Mouse (Mus musculus): ENCODE results near the gene Insl5.

Insl5 gene

DNA sequence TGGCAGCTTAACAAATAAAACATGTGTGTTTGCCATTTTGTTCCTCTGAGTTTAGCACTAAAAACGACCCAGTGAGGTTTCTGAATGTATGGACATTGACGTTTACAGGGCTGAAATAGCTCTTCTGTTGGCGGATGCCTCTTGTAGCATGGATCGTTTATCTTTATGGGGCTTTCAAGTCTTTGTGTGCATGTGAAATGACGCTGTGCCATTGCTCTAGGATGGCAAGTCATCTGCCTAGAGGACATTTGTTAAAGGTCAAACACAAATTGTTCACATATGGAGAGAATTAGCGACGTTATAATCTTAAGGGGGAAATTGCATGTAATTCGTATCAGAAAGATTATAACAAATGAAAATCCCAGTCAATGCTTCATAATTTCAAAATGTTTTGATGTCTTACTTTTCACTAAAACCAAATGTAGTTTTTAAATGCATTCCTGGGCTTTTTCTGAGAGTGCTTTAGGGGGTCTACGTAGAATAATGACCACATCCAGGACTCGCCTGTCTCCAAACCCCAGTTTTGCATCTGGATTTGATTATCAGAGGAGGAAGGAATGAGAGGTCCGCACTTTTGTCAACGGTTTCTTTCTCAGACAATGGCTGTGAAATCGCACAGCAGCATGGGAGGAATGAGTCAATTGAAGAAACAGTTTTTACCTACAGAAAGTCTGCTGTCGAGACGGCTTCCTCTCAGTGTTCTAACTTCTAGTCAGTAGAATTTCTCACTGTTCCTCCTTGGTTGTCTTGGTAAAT is 21.3 kb downstream of the Insl5 start:
- Histone ChIP-seq H3K27me3 (ENCODE audit: insufficient read depth, low read length) (no peaks in the 10 kb centered on the region), H3K9me3 (ENCODE audit: low read length) (no peaks in the 10 kb centered on the region), H3K36me3 (ENCODE audit: insufficient read depth, low read length) (no peaks in the 10 kb centered on the region), H3K4me1 (replicated peaks; ENCODE audit: low read depth, low read length) (no peaks in the 10 kb centered on the region), H3K4me3 (replicated peaks; ENCODE audit: low read length) (no peak overlapping the region)
- TF ChIP-seq CTCF (conservative IDR thresholded peaks at IDR 0.05; ENCODE audit: low read length) (no peak), POU5F1 (IDR thresholded peaks at IDR 0.05; ENCODE audit: borderline replicate concordance, low read length) (no peak), NANOG (IDR thresholded peaks at IDR 0.05; ENCODE audit: borderline replicate concordance, low read length) (no peak)

DNA sequence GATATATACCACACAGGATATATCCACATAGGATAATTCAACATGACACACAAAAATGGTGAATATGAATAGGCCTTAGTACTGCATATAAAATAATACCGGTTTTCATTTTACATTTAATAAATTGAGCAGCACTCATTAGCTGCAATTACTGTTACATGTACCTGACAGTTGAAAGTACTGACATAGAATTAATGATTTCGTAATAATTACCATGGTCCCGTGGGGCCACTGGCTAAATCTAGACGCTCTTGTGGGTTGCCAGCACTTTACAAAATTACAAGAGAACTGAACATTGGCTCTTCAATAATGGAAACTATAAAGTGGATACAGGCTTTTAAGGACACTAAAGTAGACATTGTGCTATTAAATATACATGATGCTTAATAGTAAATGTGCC is 22.0 kb downstream of the Insl5 start:
- H3K9me3 ChIP-seq (ENCODE audit: low read length): no peaks in the 10 kb centered on the region
- TF ChIP-seq POU5F1 (IDR thresholded peaks at IDR 0.05; ENCODE audit: borderline replicate concordance, low read length) (no peak), CTCF (conservative IDR thresholded peaks at IDR 0.05; ENCODE audit: low read length) (no peak), NANOG (IDR thresholded peaks at IDR 0.05; ENCODE audit: borderline replicate concordance, low read length) (no peak)
- H3K36me3 ChIP-seq (ENCODE audit: insufficient read depth, low read length): no peaks in the 10 kb centered on the region
- H3K4me1 ChIP-seq (replicated peaks; ENCODE audit: low read depth, low read length): no peaks in the 10 kb centered on the region
- H3K4me3 ChIP-seq (replicated peaks; ENCODE audit: low read length): no peak overlapping the region
- no peaks in the 10 kb centered on the region for H3K27me3 ChIP-seq (ENCODE audit: insufficient read depth, low read length)

DNA sequence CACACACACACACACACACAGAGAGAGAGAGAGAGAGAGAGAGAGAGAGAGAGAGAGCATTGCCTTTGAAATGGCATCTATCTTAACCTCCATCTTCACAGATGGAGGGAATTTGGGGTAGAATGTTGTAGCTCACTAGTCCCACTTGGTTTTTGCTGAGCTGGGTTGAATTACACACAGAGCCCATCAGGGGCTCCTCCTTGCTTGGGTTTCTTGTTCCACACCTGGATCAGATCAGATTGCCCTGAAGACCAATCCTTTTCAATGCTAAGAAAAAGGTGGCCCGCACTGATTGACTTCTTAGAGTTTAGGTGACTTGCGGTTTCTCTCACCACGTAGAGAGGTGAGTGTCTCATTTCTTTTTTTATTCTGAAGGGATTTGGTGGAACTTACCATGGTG is 35.0 kb downstream of the Insl5 start:
- Histone ChIP-seq H3K27me3 (ENCODE audit: insufficient read depth, low read length) (no peaks in the 10 kb centered on the region), H3K36me3 (ENCODE audit: insufficient read depth, low read length) (no peaks in the 10 kb centered on the region), H3K4me1 (replicated peaks; ENCODE audit: low read depth, low read length) (no peaks in the 10 kb centered on the region), H3K4me3 (replicated peaks; ENCODE audit: low read length) (no peak overlapping the region), H3K9me3 (ENCODE audit: low read length) (no peaks in the 10 kb centered on the region)
- TF ChIP-seq NANOG (IDR thresholded peaks at IDR 0.05; ENCODE audit: borderline replicate concordance, low read length): no peak
- TF ChIP-seq CTCF (conservative IDR thresholded peaks at IDR 0.05; ENCODE audit: low read length): no peak
- TF ChIP-seq POU5F1 (IDR thresholded peaks at IDR 0.05; ENCODE audit: borderline replicate concordance, low read length): no peak

DNA sequence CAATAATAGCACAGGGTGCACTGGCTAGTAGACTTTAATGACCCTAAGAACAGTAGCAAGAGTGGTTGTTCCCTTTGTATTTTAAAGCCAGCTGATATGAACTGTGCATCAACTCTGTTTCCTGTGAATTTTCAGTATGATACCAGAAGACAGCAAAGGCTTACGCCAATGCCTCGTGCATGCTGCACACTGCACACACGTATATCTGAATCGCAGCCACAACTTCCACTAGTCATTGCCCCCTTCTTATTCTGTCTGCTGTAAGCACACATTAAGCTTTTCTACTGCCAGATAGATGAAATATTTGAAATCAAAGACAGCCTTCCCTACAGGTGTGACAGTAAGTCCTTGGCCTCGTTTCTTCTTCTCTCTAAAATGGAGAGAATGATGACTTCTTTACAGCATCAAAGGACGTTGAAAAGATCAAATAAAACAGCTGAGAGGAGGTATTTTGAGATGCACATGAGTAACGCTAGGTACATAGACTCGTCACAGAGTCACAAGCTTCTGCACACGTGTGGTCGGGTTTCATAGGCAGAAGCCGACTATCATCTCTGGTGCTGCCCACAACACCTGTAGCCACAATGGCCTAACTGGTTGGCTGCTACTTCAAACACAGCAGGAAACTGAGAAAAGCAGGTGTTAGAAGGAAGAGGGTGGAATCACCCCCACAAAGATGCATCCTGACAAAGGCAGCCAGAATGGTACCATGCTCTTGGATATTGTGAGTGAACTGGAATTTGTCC is 35.9 kb downstream of the Insl5 start:
- H3K27me3 ChIP-seq (ENCODE audit: insufficient read depth, low read length): no peaks in the 10 kb centered on the region
- H3K9me3 ChIP-seq (ENCODE audit: low read length): no peaks in the 10 kb centered on the region
- no peaks in the 10 kb centered on the region for H3K36me3 ChIP-seq (ENCODE audit: insufficient read depth, low read length)
- TF ChIP-seq POU5F1 (IDR thresholded peaks at IDR 0.05; ENCODE audit: borderline replicate concordance, low read length) (no peak), NANOG (IDR thresholded peaks at IDR 0.05; ENCODE audit: borderline replicate concordance, low read length) (no peak), CTCF (conservative IDR thresholded peaks at IDR 0.05; ENCODE audit: low read length) (no peak)
- H3K4me1 ChIP-seq (replicated peaks; ENCODE audit: low read depth, low read length): no peaks in the 10 kb centered on the region
- no peak overlapping the region for H3K4me3 ChIP-seq (replicated peaks; ENCODE audit: low read length)

DNA sequence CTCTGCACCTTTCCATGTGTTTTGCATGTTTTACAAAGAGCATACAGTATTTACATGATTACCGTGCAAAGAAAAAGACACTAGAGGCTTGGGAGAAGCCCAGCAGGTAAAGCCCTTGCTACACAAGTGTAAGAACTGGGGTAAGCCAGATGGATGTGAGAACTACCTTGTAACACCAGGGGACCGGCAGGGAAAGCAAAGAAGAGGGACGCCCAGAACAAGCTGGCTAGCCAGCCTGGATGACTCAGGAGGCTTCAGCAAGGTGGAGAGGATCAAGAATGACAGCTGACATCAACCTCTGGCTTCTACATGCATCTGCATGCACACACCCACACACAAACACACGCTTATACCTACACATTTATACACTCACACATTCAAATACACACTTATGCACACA is 36.6 kb downstream of the Insl5 start:
- TF ChIP-seq NANOG (IDR thresholded peaks at IDR 0.05; ENCODE audit: borderline replicate concordance, low read length) (no peak), CTCF (conservative IDR thresholded peaks at IDR 0.05; ENCODE audit: low read length) (no peak), POU5F1 (IDR thresholded peaks at IDR 0.05; ENCODE audit: borderline replicate concordance, low read length) (no peak)
- Histone ChIP-seq H3K4me1 (replicated peaks; ENCODE audit: low read depth, low read length) (peaks cover 5% of the 10 kb centered on the region), H3K4me3 (replicated peaks; ENCODE audit: low read length) (no peak overlapping the region), H3K27me3 (ENCODE audit: insufficient read depth, low read length) (no peaks in the 10 kb centered on the region), H3K36me3 (ENCODE audit: insufficient read depth, low read length) (no peaks in the 10 kb centered on the region), H3K9me3 (ENCODE audit: low read length) (no peaks in the 10 kb centered on the region)

DNA sequence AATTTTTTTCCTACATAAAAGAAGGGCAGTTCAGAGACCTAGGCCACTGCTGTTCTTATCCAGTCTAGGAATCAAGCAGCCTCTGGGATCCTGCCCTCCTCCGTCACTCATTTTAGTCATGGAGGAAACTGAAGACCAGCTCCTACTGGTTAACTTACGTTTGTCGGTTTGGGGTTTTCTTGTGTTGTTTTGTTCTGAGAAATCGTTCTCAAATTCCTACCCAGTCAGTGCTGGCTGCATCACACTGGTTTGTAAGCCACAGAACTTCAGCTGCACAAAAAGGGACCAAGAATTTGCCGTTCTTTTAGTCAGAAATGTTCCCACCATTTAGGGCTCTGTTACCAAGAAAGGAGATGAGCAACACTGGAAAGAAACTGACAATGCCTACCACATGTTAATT is 37.3 kb downstream of the Insl5 start:
- Histone ChIP-seq H3K36me3 (ENCODE audit: insufficient read depth, low read length) (no peaks in the 10 kb centered on the region), H3K9me3 (ENCODE audit: low read length) (no peaks in the 10 kb centered on the region), H3K4me1 (replicated peaks; ENCODE audit: low read depth, low read length) (peaks cover 7% of the 10 kb centered on the region), H3K27me3 (ENCODE audit: insufficient read depth, low read length) (peaks cover 2% of the 10 kb centered on the region), H3K4me3 (replicated peaks; ENCODE audit: low read length) (no peak overlapping the region)
- no peak for TF ChIP-seq NANOG (IDR thresholded peaks at IDR 0.05; ENCODE audit: borderline replicate concordance, low read length)
- no peak for TF ChIP-seq POU5F1 (IDR thresholded peaks at IDR 0.05; ENCODE audit: borderline replicate concordance, low read length)
- TF ChIP-seq CTCF (conservative IDR thresholded peaks at IDR 0.05; ENCODE audit: low read length): no peak

DNA sequence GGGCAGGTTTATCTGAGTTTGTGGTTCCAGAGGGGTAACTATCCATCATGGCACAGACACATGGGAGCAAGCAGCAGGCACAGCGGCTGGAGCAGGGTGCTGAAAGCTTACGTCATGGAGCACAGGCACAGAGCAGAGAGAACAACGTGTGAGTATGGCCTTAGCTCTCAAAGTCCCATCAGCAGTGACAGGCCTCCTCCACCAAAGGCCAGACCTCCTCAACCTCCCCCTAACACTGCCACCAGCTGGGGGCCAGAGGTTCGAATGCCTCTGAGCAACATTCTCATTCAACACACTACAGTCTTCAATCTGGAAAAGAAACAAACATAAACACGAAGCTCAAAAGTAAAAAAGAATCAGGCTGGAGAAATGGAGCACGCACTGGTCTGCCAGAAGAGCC is 38.1 kb downstream of the Insl5 start:
- TF ChIP-seq POU5F1 (IDR thresholded peaks at IDR 0.05; ENCODE audit: borderline replicate concordance, low read length) (no peak), CTCF (conservative IDR thresholded peaks at IDR 0.05; ENCODE audit: low read length) (no peak), NANOG (IDR thresholded peaks at IDR 0.05; ENCODE audit: borderline replicate concordance, low read length) (no peak)
- Histone ChIP-seq H3K9me3 (ENCODE audit: low read length) (no peaks in the 10 kb centered on the region), H3K4me3 (replicated peaks; ENCODE audit: low read length) (no peak overlapping the region), H3K27me3 (ENCODE audit: insufficient read depth, low read length) (peaks cover 11% of the 10 kb centered on the region), H3K36me3 (ENCODE audit: insufficient read depth, low read length) (no peaks in the 10 kb centered on the region), H3K4me1 (replicated peaks; ENCODE audit: low read depth, low read length) (peaks cover 7% of the 10 kb centered on the region)

DNA sequence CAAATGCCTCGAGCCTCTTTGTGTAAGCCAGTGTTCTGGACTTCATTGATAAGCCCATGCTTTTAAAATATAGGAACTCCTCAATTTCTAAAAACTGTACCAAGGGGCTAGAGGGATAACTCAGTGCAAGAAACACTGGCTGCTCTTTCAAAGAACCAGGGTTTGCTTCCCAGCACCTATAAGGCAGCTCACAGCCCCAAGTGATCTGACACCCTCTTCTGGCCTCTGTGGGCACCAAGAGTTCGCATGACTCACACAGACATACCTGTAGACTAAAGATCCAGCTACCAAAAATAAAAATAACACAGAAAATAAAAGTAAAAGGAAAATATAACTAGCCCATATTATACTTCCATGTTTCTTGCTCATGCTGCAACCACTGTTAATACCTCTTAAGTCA is 38.9 kb downstream of the Insl5 start:
- no peak for TF ChIP-seq CTCF (conservative IDR thresholded peaks at IDR 0.05; ENCODE audit: low read length)
- no peak for TF ChIP-seq POU5F1 (IDR thresholded peaks at IDR 0.05; ENCODE audit: borderline replicate concordance, low read length)
- no peak for TF ChIP-seq NANOG (IDR thresholded peaks at IDR 0.05; ENCODE audit: borderline replicate concordance, low read length)
- Histone ChIP-seq H3K9me3 (ENCODE audit: low read length) (no peaks in the 10 kb centered on the region), H3K27me3 (ENCODE audit: insufficient read depth, low read length) (peaks cover 16% of the 10 kb centered on the region), H3K4me1 (replicated peaks; ENCODE audit: low read depth, low read length) (peaks cover 8% of the 10 kb centered on the region), H3K4me3 (replicated peaks; ENCODE audit: low read length) (no peak overlapping the region), H3K36me3 (ENCODE audit: insufficient read depth, low read length) (no peaks in the 10 kb centered on the region)
